Mouse (Mus musculus) mouse trophoblast stem cell (cell line): ENCODE results near the gene S100a2.

Experiments used
- in situ Hi-C, 2 experiments: fragments of 300-500 bp; cut with MseI, MboI; formaldehyde crosslinking; loops; 2 replicates in 1 of 2; 3 replicates in 1 of 2; pipeline ENCODE4 v1.15.1; 2025

S100a2 gene

GRCm38 (mm10) chr3:90589947-90590346 lies at the start of gene S100a2:
Gene S100a2, plus strand, starts transcription at chr3:90590247.
- in situ Hi-C loops = no loop called here

- in situ Hi-C loops = no loop called here
These were observed 49.1 kb upstream of the S100a2 start for GRCm38 (mm10) chr3:90540904-90541303.

GRCm38 (mm10) chr3:90549676-90550420 lies 40.2 kb upstream of the S100a2 start:
- in situ Hi-C loops = no loop called here

- in situ Hi-C loops = no loop called here
These were observed 39.6 kb upstream of the S100a2 start for GRCm38 (mm10) chr3:90550421-90550790.

GRCm38 (mm10) chr3:90552231-90552630 lies 37.8 kb upstream of the S100a2 start:
- in situ Hi-C loops = no loop called here

GRCm38 (mm10) chr3:90555954-90556353 lies 34.1 kb upstream of the S100a2 start:
- in situ Hi-C loops = no loop called here

- in situ Hi-C loops = no loop called here
These were observed 29.9 kb upstream of the S100a2 start, which contains the start of gene S100a3 for GRCm38 (mm10) chr3:90560008-90560628. Gene S100a3, plus strand, starts transcription at chr3:90560578.

GRCm38 (mm10) chr3:90574691-90575090 lies 15.4 kb upstream of the S100a2 start:
- in situ Hi-C loops = loop anchor here in 1 of 2 experiments (10.0 kb wide), 1 partner anchor 50 kb away; the partner anchor contains the start of gene S100a14

- in situ Hi-C loops = loop anchor here in 1 of 2 experiments (10.0 kb wide), 1 partner anchor 51 kb away; the partner anchor contains the start of gene S100a14
These were observed 14.7 kb upstream of the S100a2 start for GRCm38 (mm10) chr3:90575320-90575719.

GRCm38 (mm10) chr3:90576351-90577001 lies 13.6 kb upstream of the S100a2 start:
- in situ Hi-C loops = loop anchor here in 1 of 2 experiments (10.0 kb wide), 1 partner anchor 52 kb away; the partner anchor contains the start of gene S100a14

GRCm38 (mm10) chr3:90579433-90579832 lies 10.6 kb upstream of the S100a2 start:
- in situ Hi-C loops = loop anchor here in 1 of 2 experiments (10.0 kb wide), 1 partner anchor 55 kb away; the partner anchor contains the start of gene S100a14

- in situ Hi-C loops = loop anchor here in 1 of 2 experiments (5.0 kb wide), 1 partner anchor 36 kb away; no protein-coding TSS in a partner anchor
These were observed 8.9 kb upstream of the S100a2 start for GRCm38 (mm10) chr3:90581141-90581540.

GRCm38 (mm10) chr3:90582156-90582555 lies 7.9 kb upstream of the S100a2 start:
- in situ Hi-C loops = loop anchor here in 1 of 2 experiments (5.0 kb wide), 1 partner anchor 35 kb away; no protein-coding TSS in a partner anchor

- in situ Hi-C loops = loop anchor here in 1 of 2 experiments (5.0 kb wide), 1 partner anchor 35 kb away; no protein-coding TSS in a partner anchor
These were observed 7.5 kb upstream of the S100a2 start for GRCm38 (mm10) chr3:90582556-90582955.

GRCm38 (mm10) chr3:90583893-90584292 lies 6.2 kb upstream of the S100a2 start:
- in situ Hi-C loops = loop anchor here in 1 of 2 experiments (5.0 kb wide), 1 partner anchor 33 kb away; no protein-coding TSS in a partner anchor

GRCm38 (mm10) chr3:90585595-90585994 lies 4.5 kb upstream of the S100a2 start:
- in situ Hi-C loops = no loop called here

GRCm38 (mm10) chr3:90586016-90586643 lies 3.9 kb upstream of the S100a2 start:
- in situ Hi-C loops = no loop called here

GRCm38 (mm10) chr3:90586906-90587305 lies 3.1 kb upstream of the S100a2 start:
- in situ Hi-C loops = no loop called here

- in situ Hi-C loops = no loop called here
These were observed 2.5 kb upstream of the S100a2 start for GRCm38 (mm10) chr3:90587361-90588101.

- in situ Hi-C loops = no loop called here
These were observed 657 bp upstream of the S100a2 start for GRCm38 (mm10) chr3:90589390-90589789.

GRCm38 (mm10) chr3:90594466-90594865 lies 4.4 kb downstream of the S100a2 start:
- in situ Hi-C loops = no loop called here
